Mouse (Mus musculus) gastrocnemius, postnatal 25 days (tissue): ENCODE data around the gene Gm20388. TPM values are rescaled to one million over a fixed set of nuclear protein-coding genes. Genes with fewer than 3 reads are reported as not detected.
A peak's percentile ranks its signal among the peaks of the same experiment; 100 is the strongest.
"Not testable (repeated sequence)": the region's sequence is repeated elsewhere in the genome, so short reads cannot be mapped to it uniquely, and the experiment has no call there.

ENCODE experiments used
- DNase-seq: peaks from one replicate; pipeline ENCODE4 v3.0.0; 2022
- total RNA-seq, 2 experiments: library from RNA; stranded (reverse); gene quantifications; 1 replicate in 1 of 2; 2 replicates in 1 of 2; pipeline ENCODE4 v1.2.3; 2021

Gm20388 gene
- total RNA-seq, 2 experiments from 2014 or later: 6.7 TPM; not detected in 1

DNA sequence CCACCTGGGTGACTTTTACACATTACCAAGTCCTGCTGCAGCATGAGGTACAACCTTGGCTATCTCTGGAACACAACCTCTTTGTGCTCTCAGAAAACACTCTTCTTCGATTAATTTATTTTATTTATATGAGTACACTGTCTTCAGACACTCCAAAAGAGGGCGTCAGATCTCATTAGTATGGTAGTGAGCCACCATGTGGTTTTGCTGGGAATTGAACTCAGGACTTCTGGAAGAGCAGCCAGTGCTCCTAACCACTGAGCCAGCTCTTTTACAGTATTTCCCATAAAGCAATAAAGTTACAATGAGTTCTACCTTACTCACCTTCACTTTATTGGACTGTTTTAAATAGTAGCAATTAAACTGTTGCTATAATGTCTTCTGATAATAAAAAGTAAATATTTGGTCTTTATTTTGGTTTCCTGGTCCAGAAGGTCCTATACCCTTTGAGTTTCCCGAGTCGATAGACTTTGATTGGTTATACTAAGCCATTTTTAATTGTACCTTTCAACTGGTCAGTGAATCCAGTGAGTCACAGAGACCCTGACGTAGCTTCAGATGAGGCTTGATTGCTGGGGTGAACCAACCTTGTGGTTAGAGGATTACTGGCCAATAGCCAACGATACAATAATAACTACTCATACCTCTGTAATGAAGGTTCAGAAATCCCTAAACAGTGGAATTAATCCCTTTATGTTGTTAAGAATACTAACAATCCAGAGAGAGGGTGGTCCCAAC lies 3716.9 kb downstream of the Gm20388 start:
- DNase-seq: no peak

DNA sequence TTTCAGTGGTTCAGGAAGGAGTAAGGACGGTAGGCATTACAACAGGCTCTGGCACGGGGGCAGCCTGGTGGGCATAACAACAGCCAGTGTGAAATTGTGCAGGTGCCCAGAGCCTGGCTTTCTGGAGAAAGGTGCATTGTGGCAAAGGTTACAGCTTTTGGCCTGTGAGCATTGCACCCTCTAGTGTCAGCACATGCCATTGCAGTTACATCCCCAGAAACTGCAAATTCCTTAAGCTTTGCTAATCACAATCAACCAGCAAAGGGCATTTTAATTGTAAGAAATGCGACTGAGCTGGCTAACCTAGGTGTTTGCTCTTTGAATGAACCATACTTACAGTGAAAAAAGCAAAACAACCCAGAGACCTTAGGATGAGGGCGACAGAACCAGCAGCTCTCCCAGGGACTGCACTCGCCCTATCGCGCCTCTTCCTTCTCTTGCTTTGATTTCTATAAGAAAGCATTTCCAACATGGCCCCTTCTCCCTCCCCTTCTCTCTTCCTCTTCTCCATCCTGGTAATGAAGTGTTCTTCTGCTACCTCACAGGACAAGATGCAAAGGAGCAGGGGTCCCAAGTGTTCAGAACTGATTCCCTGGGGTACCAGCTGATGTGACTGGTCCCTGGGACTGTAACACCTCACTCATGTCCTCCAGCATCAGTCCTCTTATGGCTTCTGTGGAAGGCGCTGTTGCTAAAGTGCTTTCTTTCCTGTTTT lies 3717.8 kb downstream of the Gm20388 start:
- no peak for DNase-seq

DNA sequence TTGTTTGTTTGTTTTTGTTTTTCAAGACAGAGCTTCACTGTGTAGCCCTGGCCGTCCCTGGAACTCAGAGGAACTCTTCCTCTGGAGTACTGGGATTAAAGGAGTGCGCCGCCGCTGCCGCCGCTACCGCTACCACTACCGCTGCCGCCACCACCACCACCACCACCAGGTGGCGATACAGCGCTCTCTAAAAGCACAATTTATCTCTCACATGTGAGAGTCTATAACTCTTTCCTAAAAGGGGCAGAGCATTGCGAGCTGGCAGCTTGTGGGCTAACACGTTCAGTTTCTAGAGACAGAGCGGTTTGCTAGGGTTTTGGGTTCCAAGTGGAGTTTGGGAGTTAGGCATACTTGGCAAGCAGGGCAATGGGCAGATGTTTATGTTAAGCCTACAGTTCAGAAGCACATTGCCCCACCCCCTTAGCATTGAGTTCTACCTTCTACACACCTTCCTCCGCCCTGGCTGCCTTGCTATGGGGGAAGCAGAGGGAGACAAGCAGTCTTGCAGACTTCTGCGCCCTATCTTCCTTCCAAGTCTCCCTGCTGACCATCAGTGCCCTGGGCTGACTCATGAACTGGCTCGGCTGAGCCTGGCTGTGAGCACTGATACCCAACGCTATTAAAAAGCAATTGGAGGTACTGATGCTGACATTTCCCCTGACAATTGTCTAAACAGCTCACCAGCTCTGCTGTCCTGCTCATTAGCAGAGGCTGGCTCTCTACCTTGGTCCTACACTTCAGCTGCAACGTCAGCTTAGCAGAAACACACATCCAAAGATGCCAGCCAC lies 3718.5 kb downstream of the Gm20388 start:
- peak; percentile 27 for DNase-seq

DNA sequence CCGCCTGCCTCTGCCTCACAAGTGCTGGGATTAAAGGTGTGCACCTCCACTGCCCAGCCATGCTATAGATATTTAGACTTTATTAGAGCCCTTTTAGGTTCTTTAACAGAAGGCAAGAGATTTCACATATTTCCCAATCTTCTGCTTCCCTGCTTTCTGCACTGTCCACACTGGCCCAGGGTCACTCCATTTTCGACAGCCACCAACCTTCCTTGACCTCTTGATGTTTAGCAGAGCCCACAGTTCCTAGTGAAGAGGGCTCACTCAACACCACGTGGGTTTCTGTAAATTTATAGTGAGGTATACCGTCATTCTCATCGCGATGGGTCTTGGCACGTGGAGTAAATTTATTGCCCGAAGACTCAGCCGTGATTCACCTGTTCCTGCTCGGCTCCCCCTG lies 3719.4 kb downstream of the Gm20388 start:
- no peak for DNase-seq

DNA sequence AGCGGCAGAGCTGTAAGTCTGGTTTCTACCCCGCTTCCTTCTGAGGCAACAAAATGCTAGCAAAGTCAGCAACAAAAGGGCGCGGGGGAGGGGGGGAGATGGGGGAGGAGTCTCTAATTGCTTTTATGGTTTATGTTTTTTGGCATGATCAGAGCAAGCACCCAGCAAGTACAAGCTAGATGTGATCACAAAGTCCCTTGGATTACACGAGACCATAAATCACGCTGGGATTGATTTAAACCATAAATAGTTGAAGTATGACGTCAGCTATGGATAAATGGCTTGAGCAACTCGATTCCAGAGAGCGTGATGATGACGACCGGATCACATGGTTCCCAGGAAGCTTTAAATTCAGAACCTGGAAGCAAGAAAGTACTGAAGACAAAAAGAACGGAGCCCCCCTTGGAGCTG lies 3720.2 kb downstream of the Gm20388 start:
- no peak for DNase-seq

DNA sequence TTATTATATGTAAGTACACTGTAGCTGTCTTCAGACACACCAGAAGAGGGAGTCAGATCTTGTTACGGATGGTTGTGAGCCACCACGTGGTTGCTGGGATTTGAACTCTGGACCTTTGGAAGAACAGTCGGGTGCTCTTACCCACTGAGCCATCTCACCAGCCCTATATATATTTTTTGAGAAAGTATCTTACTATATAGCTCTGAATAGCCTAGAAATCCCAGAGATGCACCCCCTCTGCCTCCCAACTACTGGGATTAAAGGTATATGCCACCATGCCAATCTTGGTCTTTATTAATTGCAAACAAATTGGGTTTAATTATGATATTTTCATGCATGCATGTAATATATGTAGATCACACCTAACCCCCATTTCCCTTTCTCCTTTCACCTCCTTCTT lies 3721.1 kb downstream of the Gm20388 start:
- not testable (repeated sequence) for DNase-seq

DNA sequence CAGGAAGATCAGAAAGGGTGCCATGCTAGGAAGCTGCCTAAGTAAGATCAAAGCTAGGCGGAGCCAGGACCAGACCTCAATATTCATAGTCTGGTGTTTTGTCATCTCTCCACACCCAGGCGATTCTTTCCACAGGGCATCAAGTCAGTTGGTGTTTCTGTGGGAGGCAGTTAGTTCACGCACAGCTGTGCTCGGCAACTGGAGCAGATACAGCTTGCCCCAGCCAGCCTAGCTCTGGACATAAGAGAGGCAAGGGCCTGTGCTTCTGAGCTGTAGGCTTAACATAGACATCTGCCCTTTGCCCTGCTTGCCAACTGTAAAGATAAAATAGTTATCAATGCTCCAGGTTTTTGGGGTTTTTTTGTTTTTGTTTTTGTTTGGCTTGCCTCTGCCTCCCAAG lies 3721.6 kb downstream of the Gm20388 start:
- no peak for DNase-seq

DNA sequence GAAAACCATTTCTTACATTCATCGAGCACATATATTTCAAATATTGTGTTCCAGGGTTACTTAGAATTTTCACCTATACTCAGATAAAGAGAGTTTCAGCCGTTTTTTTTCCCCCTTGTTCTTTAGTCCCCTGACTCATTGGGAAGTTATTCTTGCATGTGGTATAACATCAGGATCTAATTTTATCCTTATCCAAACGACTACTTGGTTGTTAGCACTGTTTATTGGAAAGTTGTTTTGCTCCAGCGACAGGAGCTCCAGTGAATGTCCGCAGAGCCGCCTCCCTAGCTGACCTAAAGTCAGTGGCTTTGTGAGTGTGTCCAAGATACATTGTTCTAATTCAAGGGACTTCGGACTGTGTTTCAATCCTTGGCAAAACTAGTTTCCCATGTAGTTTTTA lies 3723.2 kb downstream of the Gm20388 start:
- DNase-seq: no peak

DNA sequence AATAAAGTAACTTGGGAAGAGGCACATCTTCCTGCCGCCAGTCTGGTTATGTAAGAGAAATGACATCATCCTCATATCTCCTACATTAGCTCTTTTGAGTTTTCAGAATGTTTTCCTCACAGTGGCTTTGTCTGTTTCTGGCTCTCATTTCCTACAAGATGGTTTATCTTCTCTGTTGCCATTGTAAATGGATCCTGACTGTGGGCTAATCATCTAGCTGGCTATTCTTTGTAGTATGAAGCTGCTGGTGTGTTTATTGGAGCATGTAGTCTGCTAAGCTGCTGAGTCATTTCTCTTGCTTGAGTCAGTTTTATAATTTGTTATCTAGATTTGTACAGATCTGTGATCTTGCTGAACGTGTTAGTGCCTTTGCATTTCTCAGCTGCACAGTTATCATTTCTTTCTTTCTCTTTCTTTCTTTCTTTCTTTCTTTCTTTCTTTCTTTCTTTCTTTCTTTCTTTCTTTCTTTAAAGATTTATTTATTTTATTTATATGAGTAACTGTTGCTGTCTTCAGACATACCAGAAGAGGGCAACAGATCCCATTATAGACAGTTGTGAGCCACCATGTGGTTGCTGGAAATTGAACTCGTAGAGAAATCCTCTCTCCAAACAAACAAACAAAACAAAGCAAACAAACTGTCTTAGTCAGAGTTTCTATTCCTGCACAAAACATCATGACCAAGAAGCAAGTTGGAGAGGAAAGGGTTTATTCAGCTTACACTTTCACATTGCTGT lies 3723.9 kb downstream of the Gm20388 start:
- no peak for DNase-seq

DNA sequence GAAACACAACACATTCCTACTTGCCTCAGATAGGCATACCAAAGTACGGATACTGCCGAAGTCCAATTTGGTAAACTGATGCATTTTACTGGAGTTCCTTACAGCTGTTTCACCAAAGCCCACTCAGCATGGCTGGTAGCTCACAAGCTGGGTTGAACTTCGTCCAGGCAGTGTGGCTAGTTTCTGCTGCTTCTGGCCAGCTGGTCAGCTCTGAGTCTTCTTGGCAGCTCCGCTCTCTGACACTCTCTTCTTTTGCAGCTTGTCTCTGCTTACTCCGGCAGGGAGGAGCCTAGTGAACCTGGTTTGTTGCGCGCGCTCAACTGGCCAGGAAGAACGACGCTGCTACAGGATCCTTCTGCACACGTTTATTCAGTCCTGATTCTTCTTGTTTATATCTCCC lies 3725.0 kb downstream of the Gm20388 start:
- DNase-seq: no peak

DNA sequence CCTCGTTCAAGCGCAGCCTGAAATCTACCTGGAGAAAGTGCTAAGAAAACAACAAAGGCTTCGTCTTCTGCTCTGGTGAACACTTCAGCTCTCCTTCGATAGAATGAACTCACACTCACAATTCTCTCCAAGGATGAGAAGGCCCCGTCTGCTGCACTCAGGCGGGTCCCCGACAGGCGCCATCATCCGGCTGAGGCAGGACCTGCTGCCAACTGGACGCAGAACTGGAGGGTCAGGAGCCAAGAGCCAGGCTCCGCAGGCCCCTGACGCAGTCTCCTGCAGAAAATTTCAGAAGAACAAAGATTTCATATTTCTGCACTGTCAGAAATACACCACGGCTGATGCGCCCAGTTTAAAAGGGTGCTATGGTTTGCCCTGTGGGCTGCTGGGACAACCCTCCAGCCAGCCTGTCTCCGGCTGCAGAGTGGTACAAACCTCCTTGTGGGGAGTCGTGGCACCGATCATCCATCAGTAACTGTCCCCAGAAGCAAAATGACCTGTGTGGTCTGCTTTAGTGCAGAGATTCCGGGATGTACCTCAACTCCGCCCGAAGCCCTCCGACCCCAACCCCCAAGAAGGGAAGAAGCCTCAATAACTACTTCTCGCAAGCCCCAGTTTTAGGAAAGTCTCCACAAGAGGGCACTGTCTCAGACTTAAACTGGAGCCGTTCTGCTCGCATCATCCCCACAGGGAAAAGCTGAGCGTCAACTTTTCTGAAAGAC lies 3732.8 kb downstream of the Gm20388 start:
- DNase-seq: no peak

DNA sequence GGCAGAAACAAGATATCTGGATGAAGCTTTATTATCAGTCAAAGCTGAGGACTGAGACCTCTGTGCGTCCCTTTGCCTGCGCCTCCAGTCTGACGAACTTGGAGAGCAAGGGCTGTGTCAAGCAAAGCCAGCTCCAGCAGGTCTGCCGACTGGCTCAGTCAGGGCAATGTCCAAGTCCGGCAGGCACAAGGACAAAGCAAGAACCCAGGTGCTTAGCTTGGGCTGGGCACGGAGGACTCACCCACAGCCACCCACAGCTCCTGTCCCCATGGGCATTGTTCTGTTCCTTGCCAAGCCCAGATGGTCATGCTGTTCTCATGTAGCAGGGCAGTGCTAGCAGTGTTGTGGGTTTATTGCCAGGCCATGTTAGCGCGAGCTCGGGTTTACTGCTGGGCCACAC lies 3734.6 kb downstream of the Gm20388 start:
- DNase-seq: no peak

DNA sequence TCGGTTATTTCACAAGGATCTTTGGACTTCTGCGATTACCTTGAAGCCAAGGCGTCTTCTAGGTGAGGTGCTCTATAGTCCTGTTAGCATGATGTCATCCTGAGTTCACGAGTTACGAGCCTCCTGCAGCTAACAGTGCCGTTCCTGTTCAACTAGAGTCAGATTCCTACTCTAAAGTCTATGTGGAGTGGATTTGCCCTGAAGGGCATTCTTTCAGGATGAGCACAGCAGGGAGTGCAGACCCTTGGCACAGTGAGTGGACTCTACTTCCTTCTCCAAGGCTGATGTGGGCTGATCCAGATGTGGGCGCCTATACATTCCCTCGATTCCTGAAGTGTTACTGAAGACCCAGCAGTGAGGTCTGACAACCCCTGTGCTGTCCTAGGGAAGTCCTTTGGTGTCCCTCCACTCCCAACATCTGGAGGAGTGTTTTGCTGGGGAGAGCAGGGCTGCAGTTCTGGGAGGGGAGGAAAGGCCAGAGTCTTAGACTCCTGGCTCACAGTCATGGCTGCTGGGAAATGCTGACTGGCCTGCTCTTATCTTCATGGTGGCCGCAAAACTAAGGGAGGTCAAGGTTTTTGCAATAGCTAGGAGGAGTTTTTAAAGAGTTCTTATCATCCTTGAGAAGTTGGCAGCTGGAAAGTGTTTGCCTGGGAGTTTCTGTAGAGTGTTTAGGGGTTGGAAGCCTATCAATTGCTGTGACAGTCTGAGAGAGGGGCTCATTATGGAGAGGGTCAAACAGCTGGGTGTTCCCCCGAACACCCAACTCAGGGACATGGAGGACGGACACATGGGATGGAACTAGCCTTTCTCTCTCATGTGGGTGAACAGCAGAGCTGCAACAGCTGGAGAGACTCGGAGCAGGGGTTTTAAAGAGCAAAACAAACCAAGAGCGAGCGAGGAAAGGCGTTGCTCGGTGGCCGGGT lies 3737.9 kb downstream of the Gm20388 start:
- DNase-seq: no peak

DNA sequence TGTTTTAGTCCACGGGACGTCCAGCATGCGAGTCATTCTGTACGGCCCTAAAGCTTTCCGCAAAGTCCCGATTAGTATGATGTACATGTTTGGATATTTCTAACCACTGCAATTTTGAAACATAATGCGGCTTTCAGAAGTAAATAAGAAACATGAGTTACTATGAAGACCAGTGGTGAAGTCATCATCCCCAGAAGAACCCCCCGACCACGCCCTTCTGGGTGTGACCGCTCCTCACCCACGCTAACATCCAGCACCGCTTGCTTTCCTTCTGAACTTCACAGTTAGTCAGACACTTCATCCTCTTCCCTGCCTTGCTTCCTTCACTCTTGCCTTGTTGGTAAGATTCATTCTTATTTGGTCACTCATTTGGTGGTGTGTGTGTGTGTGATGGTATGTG lies 3738.8 kb downstream of the Gm20388 start:
- no peak for DNase-seq

DNA sequence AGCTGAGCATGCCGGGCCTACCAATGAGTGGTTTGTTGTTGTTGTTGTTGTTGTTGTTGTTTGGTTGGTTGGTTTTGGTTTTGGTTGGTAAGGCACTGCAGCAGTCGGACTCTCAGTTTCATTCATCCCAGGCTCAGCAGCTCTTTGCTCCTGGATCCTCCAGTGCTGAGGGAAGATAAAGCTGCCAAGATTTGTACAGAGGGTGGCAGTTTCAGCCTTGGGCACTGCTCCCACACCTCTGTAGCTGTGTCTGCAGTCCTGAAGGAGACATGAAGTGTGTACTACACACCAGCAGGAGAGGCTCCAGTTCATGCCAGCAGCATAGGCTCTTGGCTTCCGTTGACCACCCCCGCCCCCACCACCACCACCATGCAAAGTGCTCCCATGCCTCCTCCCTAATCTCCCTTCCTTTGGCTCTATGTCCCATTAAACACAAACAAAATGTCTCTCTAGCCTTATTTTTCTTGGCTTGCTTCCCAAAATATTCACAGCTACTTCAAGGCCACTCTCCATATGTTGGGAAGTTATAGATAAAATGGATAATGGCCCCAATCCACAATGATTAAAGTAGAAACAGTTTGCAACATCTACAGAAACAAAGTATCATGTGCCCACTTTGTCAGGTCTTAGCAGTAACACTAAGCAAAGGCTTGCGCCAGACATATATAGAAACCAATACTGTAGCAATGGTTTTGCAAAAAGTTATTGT lies 3740.9 kb downstream of the Gm20388 start:
- no peak for DNase-seq

DNA sequence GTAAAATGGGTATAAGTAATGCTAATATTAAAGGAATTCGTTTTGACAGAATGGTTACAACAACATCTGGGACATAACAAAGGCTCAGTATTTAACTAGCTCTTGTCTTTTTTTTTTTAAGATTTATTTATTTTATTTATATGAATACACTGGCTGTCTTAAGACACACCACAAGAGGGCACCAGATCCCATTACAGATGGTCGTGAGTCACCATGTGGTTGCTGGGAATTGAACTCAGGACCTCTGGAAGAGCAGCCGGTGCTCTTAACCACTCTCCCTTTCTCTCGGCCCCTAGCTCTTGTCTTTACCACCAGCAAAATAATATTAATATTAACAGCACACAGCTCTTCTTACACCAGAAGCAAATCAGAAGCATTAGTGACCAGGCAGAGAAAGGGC lies 3742.0 kb downstream of the Gm20388 start:
- no peak for DNase-seq

DNA sequence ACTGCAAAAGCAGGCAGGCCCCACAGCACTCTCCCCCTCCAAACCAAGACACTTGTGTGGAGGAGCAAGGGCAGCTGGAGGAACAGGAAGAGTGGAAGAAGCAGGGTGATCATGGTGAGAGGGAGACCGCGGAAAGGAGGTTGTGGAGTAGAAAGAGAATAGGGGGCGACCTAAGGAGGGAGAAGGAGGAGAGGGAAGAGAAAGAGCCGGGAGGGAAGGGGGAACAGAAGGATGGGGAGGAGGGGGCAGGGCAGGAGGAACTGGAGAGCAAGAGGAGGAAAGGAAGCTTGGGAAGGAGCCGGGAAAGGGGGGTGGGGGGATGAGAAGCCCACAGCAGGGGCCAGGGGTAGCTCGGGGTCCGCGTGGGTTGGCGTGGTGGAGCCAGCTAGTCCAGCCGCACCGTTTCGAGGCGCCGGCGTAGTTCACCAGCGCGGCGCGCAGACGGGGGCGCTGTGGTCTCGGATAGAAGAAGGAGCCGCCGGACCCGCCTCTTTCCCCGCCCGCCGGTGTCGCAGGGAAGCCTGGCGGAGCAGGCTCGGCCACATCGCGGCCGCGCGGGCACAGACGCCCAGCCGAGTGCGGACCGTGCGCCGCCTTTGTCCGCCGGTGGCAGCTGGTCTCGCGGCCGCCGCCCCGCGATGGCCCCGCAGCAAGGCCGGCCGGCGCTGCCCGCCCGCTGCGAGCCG lies 3742.8 kb downstream of the Gm20388 start, which contains the start of gene Rhou:
Gene Rhou, plus strand, starts transcription at position 622 of the 686 bp plus-strand sequence.
- peak; percentile 87 for DNase-seq

DNA sequence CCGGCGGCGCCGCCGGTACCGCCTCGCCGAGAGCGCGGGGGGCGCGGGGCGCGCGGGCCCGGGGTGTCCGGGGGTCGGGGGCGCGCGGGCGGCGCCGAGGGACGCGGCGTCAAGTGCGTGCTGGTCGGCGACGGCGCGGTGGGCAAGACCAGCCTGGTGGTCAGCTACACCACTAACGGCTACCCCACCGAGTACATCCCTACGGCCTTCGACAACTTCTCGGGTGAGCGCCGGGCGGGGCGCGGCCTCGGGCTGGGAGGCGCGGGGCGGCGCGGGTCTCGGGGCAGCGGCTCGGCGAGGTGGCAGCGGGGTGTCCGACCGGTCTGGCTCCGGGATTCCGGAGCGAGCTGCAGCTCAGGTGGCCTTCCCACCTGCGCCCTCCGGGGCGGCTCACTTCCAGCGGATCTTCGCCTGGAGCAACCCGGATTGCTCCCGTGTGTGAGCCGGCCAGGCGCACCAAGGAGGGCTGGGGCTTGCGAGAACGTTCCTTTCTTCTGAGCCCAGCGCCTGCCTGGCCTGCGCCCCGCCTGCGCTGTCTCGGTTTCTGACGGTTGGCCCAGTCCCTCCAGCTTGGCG lies 3743.4 kb downstream of the Gm20388 start:
- peak; percentile 37 for DNase-seq

DNA sequence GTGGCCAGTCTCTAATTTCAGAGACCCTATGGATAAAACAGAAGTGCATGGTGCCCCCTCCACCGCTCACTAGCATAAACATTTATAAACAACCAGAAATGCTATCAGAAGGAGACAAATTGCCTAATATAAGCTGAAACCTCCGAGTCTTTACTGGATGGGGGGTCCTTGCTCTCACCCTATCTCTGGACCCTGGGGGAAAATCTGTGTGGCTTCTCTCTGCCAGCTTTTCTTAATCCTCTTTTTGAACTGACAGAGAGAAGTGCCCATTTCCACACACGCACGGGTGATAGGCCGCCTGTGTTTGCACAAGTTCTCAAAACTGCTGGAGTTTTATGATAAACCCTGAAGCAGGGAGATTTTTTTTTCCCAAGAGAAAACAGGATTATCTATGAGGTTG lies 3744.1 kb downstream of the Gm20388 start:
- DNase-seq: no peak
